Mouse (Mus musculus) embryonic stem cell, embryonic (primary cell): ENCODE measurements around the gene Wdfy2.

Experiments used
- CTCF ChIA-PET, 4 experiments: fragments of 300-600 bp in 2 of 4; fragments of 350-600 bp in 2 of 4; sonication (Branson Sonifier 250); formaldehyde crosslinking; loops; one replicate each; lab custom pipeline; 2022; ENCODE audit warnings: inconsistent platforms in 2 of 4; lab: Charles Lee
- POLR2A ChIA-PET, 4 experiments: fragments of 300-600 bp in 2 of 4; fragments of 350-600 bp in 2 of 4; sonication (Branson Sonifier 250); formaldehyde crosslinking; loops; one replicate each; lab custom pipeline; 2022; ENCODE audit warnings: antibody characterized with exemption in 4 of 4, inconsistent platforms in 1 of 4; lab: Charles Lee

The Wdfy2 gene

GRCm38 (mm10) chr14:63002588-63002987, 165.1 kb downstream of the Wdfy2 start:
- CTCF ChIA-PET = interaction anchor here (0.6 to 1.8 kb wide), 5 partner anchors 12 to 614 kb away, joined by 3 to 6 read pairs (median 3); no protein-coding TSS in a partner anchor
- POLR2A ChIA-PET = interaction anchor here in 3 of 4 experiments (0.6 to 1.1 kb wide), 4 partner anchors 9 to 1441 kb away, joined by 3 to 4 read pairs (median 4); no protein-coding TSS in a partner anchor
